Mouse (Mus musculus) C2C12 (cell line): Measurements from ENCODE around the gene Plac1.
"Not testable (repeated sequence)": the region's sequence is repeated elsewhere in the genome, so short reads cannot be mapped to it uniquely, and the experiment has no call there.

ENCODE experiments used
- CEBPB ChIP-seq: IDR thresholded peaks from one replicate; pipeline ENCODE4 v1.6.1; 2011; ENCODE audit warnings: low read depth, mild to moderate bottlenecking, control low read depth, moderate library complexity
- CTCF ChIP-seq: IDR thresholded peaks from one replicate; pipeline ENCODE4 v1.5.1; 2011; ENCODE audit not compliant: control insufficient read depth, insufficient read depth, insufficient read length
- FOSL1 ChIP-seq: IDR thresholded peaks from one replicate; pipeline ENCODE4 v1.8.0; 2011; ENCODE audit warnings: mild to moderate bottlenecking, low read length; ENCODE audit not compliant: poor library complexity, insufficient read depth, severe bottlenecking
- MAX ChIP-seq: IDR thresholded peaks from one replicate; pipeline ENCODE4 v1.6.1; 2011; ENCODE audit warnings: mild to moderate bottlenecking, control low read depth
- MYOD1 ChIP-seq: IDR thresholded peaks from one replicate; pipeline ENCODE4 v1.6.1; 2011; ENCODE audit warnings: low read depth; ENCODE audit not compliant: control insufficient read depth, insufficient read length
- MYOG ChIP-seq: IDR thresholded peaks from one replicate; pipeline ENCODE4 v1.6.1; 2011; ENCODE audit not compliant: control insufficient read depth, insufficient read length; ENCODE audit errors: extremely low read depth
- USF1 ChIP-seq: IDR thresholded peaks from one replicate; pipeline ENCODE4 v1.6.1; 2011; ENCODE audit warnings: low read depth, mild to moderate bottlenecking, control low read depth, moderate library complexity

DNA sequence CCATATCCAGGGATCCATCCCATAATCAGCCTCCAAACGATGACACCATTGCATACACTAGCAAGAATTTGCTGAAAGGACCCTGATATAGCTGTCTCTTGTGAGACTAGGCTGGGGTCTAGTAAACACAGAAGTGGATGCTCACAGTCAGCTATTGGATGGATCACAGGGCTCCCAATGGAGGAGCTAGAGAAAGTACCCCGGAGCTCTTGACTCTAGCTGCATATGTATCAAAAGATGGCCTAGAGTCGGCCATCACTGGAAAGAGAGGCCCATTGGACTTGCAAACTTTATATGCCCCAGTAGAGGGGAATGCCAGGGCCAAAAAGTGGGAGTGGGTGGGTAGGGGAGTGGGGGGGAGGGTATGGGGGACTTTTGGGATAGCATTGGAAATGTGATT is 31.7 kb upstream of the Plac1 start:
- not testable (repeated sequence) for TF ChIP-seq CTCF, MAX, MYOD1, FOSL1, CEBPB, USF1, MYOG
